Mouse (Mus musculus): ENCODE measurements around the gene Kif23.

DNA sequence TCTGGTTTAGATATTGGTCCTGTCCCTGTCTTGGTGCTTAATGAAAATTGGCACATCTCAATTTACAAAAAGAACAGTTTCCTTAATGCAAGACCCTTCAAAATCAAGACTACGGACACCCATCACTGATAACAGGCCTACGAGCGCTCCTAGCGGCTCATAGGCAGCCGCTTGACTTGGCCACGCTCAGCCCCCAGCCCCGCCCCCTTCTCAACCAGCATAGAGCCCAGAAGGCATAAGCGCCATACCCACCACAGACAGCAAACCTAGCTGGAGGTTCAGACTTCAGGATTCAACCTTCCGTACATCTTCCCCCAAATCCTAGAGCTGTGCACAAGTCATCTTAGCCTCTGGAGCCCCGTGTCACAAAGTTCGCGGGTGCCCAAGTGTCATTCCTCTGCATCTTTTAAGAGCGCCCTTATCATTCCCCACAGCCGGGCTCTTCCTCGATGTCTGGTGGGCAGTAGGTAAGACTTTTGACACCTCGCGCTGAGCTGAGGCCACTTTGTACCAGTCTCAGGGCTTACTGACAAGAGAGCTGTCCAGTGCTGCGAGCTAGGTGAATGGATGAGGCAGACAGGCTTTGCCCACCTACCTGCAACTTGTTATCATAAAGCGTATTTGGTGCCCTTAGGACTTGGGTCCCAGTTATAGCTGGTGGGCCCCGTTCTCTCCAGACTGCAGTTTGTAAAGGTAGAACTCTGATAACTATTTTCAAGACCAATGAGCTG lies 35.9 kb downstream of the Kif23 start:
- no peak for TF ChIP-seq CTCF (IDR thresholded peaks at IDR 0.05; ENCODE audit: borderline replicate concordance, insufficient read depth, low read depth, low read length)
- no peak for TF ChIP-seq POLR2A (IDR thresholded peaks at IDR 0.05; ENCODE audit: borderline replicate concordance, insufficient read depth, low read length)
